Mouse (Mus musculus): ENCODE results near the gene 2310030G06Rik.

DNA sequence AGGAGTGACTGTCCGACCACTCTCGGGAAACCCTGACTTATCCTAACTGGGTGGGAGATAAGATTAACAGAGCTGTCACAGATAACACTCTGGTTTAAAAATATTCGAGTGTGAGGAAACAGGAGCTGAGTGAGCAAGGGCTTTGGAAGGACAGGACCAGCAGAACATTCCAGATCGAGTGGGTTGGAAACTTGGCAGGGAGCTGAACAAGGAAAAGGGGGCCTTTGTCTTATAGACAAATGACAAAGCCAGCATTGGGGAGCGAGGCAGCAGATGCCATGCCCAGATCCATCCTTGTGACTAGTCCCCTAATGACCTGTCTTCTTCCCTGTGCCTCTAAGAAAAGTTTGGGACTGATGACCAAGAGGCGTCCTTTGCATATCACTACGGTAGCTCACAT is 7.6 kb upstream of the 2310030G06Rik start:
- TF ChIP-seq CTCF (conservative IDR thresholded peaks at IDR 0.05; ENCODE audit: low read length) (no peak), NANOG (IDR thresholded peaks at IDR 0.05; ENCODE audit: borderline replicate concordance, low read length) (no peak), POU5F1 (IDR thresholded peaks at IDR 0.05; ENCODE audit: borderline replicate concordance, low read length) (no peak)
